Mouse (Mus musculus): ENCODE data around the gene Mprip. TPM values are rescaled to one million over a fixed set of nuclear protein-coding genes. Genes with fewer than 3 reads are reported as not detected.

Gene Mprip
- total RNA-seq, 2 experiments from 2014 or later, result 267 to 302 TPM

GRCm38 (mm10) chr11:59756351-59756750 is 95.2 kb downstream of the Mprip start:
- DNase-seq (ENCODE audit: extremely low spot score in 1 of 2, low spot score in 1 of 2), result no peak

GRCm38 (mm10) chr11:59758191-59758985 is 97.3 kb downstream of the Mprip start:
- DNase-seq (ENCODE audit: extremely low spot score in 1 of 2, low spot score in 1 of 2), result no peak

- DNase-seq (ENCODE audit: extremely low spot score in 1 of 2, low spot score in 1 of 2), result no peak
These were observed 98.1 kb downstream of the Mprip start for GRCm38 (mm10) chr11:59759178-59759577.

GRCm38 (mm10) chr11:59759626-59760025 is 98.5 kb downstream of the Mprip start:
- no peak for DNase-seq (ENCODE audit: extremely low spot score in 1 of 2, low spot score in 1 of 2)

- DNase-seq (ENCODE audit: extremely low spot score in 1 of 2, low spot score in 1 of 2), result no peak
These were observed 99.7 kb downstream of the Mprip start for GRCm38 (mm10) chr11:59760796-59761195.

- DNase-seq (ENCODE audit: extremely low spot score in 1 of 2, low spot score in 1 of 2), result no peak
These were observed 108.2 kb downstream of the Mprip start for GRCm38 (mm10) chr11:59769307-59769706.

- no peak for DNase-seq (ENCODE audit: extremely low spot score in 1 of 2, low spot score in 1 of 2)
These were observed 108.6 kb downstream of the Mprip start for GRCm38 (mm10) chr11:59769738-59770137.

GRCm38 (mm10) chr11:59770753-59771152 is 109.6 kb downstream of the Mprip start:
- DNase-seq (ENCODE audit: extremely low spot score in 1 of 2, low spot score in 1 of 2), result no peak

- DNase-seq (ENCODE audit: extremely low spot score in 1 of 2, low spot score in 1 of 2), result no peak
These were observed 111.2 kb downstream of the Mprip start for GRCm38 (mm10) chr11:59772291-59772690.

GRCm38 (mm10) chr11:59772902-59773301 is 111.8 kb downstream of the Mprip start:
- DNase-seq (ENCODE audit: extremely low spot score in 1 of 2, low spot score in 1 of 2), result no peak

- DNase-seq (ENCODE audit: extremely low spot score in 1 of 2, low spot score in 1 of 2), result no peak
These were observed 113.4 kb downstream of the Mprip start for GRCm38 (mm10) chr11:59774522-59774921.

- no peak for DNase-seq (ENCODE audit: extremely low spot score in 1 of 2, low spot score in 1 of 2)
These were observed 114.5 kb downstream of the Mprip start for GRCm38 (mm10) chr11:59775435-59776148.

GRCm38 (mm10) chr11:59777259-59777658 is 116.2 kb downstream of the Mprip start:
- no peak for DNase-seq (ENCODE audit: extremely low spot score in 1 of 2, low spot score in 1 of 2)

- DNase-seq (ENCODE audit: extremely low spot score in 1 of 2, low spot score in 1 of 2), result peak; percentile 47 to 75
These were observed 117.2 kb downstream of the Mprip start for GRCm38 (mm10) chr11:59778181-59778873.

GRCm38 (mm10) chr11:59778874-59779223 is 117.7 kb downstream of the Mprip start:
- no peak for DNase-seq (ENCODE audit: extremely low spot score in 1 of 2, low spot score in 1 of 2)

- no peak for DNase-seq (ENCODE audit: extremely low spot score in 1 of 2, low spot score in 1 of 2)
These were observed 118.3 kb downstream of the Mprip start for GRCm38 (mm10) chr11:59779406-59779805.

- DNase-seq (ENCODE audit: extremely low spot score in 1 of 2, low spot score in 1 of 2), result no peak
These were observed 119.1 kb downstream of the Mprip start for GRCm38 (mm10) chr11:59780241-59780640.

GRCm38 (mm10) chr11:59782091-59782590 is 121.0 kb downstream of the Mprip start:
- no peak for DNase-seq (ENCODE audit: extremely low spot score in 1 of 2, low spot score in 1 of 2)

GRCm38 (mm10) chr11:59783591-59783990 is 122.5 kb downstream of the Mprip start:
- no peak for DNase-seq (ENCODE audit: extremely low spot score in 1 of 2, low spot score in 1 of 2)

- no peak for DNase-seq (ENCODE audit: extremely low spot score in 1 of 2, low spot score in 1 of 2)
These were observed 125.5 kb downstream of the Mprip start for GRCm38 (mm10) chr11:59786444-59787198.
